Mouse (Mus musculus) hindbrain, embryonic 14.5 days (tissue): Measurements from ENCODE around the gene Ccnl1. TPM values are rescaled to one million over a fixed set of nuclear protein-coding genes. Genes with fewer than 3 reads are reported as not detected.
A peak's percentile ranks its signal among the peaks of the same experiment; 100 is the strongest.

Source experiments
- ATAC-seq: fragments of 200-750 bp; cut with Nextera tagmentation; 2 replicates; pipeline ENCODE4 v1.8.0; 2017; ENCODE audit warnings: moderate number of reproducible peaks, mild to moderate bottlenecking, moderate TSS enrichment, moderate library complexity; ENCODE audit not compliant: low FRiP score
- DNase-seq: peaks from one replicate; pipeline ENCODE4 v3.0.0-alpha.2; 2015; ENCODE audit warnings: low spot score
- H3K27ac ChIP-seq: fragments of 300-500 bp; sonication (generic); 2 replicates; pipeline ENCODE4 v1.5.1; 2014; ENCODE audit warnings: mild to moderate bottlenecking, moderate library complexity
- H3K27me3 ChIP-seq: fragments of 300-500 bp; sonication (generic); 2 replicates; pipeline ENCODE4 v1.6.1; 2014; ENCODE audit warnings: mild to moderate bottlenecking, low read length, mixed read lengths; ENCODE audit not compliant: control insufficient read depth, insufficient read depth
- H3K36me3 ChIP-seq: fragments of 300-500 bp; sonication (generic); replicated peaks from 2 replicates; pipeline ENCODE4 v1.6.1; 2014; ENCODE audit not compliant: control insufficient read depth, insufficient read depth
- H3K4me1 ChIP-seq: fragments of 300-500 bp; sonication (generic); replicated peaks from 2 replicates; pipeline ENCODE4 v1.6.1; 2014; ENCODE audit warnings: antibody characterized with exemption, low read length, mixed read lengths; ENCODE audit not compliant: control insufficient read depth, insufficient read depth
- H3K4me2 ChIP-seq: fragments of 300-500 bp; sonication (generic); replicated peaks from 2 replicates; pipeline ENCODE4 v1.6.1; 2014; ENCODE audit warnings: mild to moderate bottlenecking, moderate library complexity
- H3K4me3 ChIP-seq: fragments of 300-500 bp; sonication (generic); replicated peaks from 2 replicates; pipeline ENCODE4 v1.5.1; 2014; ENCODE audit warnings: mild to moderate bottlenecking, low read length
- H3K9ac ChIP-seq: fragments of 300-500 bp; sonication (generic); 2 replicates; pipeline ENCODE4 v1.6.1; 2014
- H3K9me3 ChIP-seq: fragments of 300-500 bp; sonication (generic); 2 replicates; pipeline ENCODE4 v1.6.1; 2016; ENCODE audit warnings: low read length; ENCODE audit not compliant: control insufficient read depth
- WGBS: fragments of 180-500 bp; shearing (Covaris S2); extraction: QIAGEN DNeasy Blood & Tissue Kit; methylation state at CpG from one replicate; pipeline ENCODE4 v1.1.7; 2014; 5-methylcytosine and 5-hydroxymethylcytosine counted together
- polyA plus RNA-seq: library from polyadenylated mRNA; unstranded; fragments of >200 nt; fragmentation: Nextera tagmentation; extraction: Ambion mirVana; gene quantifications from 2 replicates; pipeline ENCODE4 v1.2.1, GENCODE M21; 2014

The Ccnl1 gene
- polyA plus RNA-seq, 1 experiment from 2014 or later: 73.5 TPM

- DNase-seq (no peak), ATAC-seq (no peak)
- Histone ChIP-seq H3K9ac (no peak overlapping the region), H3K27ac (no peak overlapping the region), H3K4me3 (no peak overlapping the region), H3K9me3 (no peaks in the 10 kb centered on the region), H3K4me2 (no peak overlapping the region), H3K4me1 (no peaks in the 10 kb centered on the region), H3K36me3 (no peaks in the 10 kb centered on the region), H3K27me3 (no peaks in the 10 kb centered on the region)
- WGBS: 84% methylated on average over 8 of the region's 8 CpGs
These were observed 30.9 kb upstream of the Ccnl1 start for GRCm38 (mm10) chr3:65988711-65989495.

GRCm38 (mm10) chr3:65976296-65976695 lies 18.2 kb upstream of the Ccnl1 start:
- Histone ChIP-seq H3K36me3 (no peaks in the 10 kb centered on the region), H3K9ac (no peak overlapping the region), H3K27ac (0 out of 2 replicates have a peak overlapping the region, but pooled peaks have one; percentile 98), H3K4me2 (no peak overlapping the region), H3K4me3 (no peak overlapping the region), H3K27me3 (no peaks in the 10 kb centered on the region), H3K9me3 (no peaks in the 10 kb centered on the region), H3K4me1 (peaks cover 7% of the 10 kb centered on the region; the same call in 1 of the 2 replicates)
- ATAC-seq (no peak), DNase-seq (no peak)
- WGBS: 54% methylated on average over 3 of the region's 3 CpGs

GRCm38 (mm10) chr3:65975317-65975716 lies 17.3 kb upstream of the Ccnl1 start:
- H3K9ac ChIP-seq: peak overlapping the region; percentile 75
- peak overlapping the region; percentile 98 for H3K27ac ChIP-seq
- ATAC-seq: no peak
- 1% methylated on average over 5 of the region's 5 CpGs for WGBS
- H3K4me3 ChIP-seq: peak overlapping the region; percentile 58
- peaks cover 7% of the 10 kb centered on the region; the same call in 1 of the 2 replicates for H3K4me1 ChIP-seq
- peak; percentile 64 for DNase-seq
- peak overlapping the region; percentile 81 for H3K4me2 ChIP-seq
- H3K9me3 ChIP-seq: no peaks in the 10 kb centered on the region
- H3K27me3 ChIP-seq: no peaks in the 10 kb centered on the region
- no peaks in the 10 kb centered on the region for H3K36me3 ChIP-seq

- Histone ChIP-seq H3K4me1 (peaks cover 7% of the 10 kb centered on the region; the same call in 1 of the 2 replicates), H3K4me3 (peak overlapping the region; percentile 58), H3K27me3 (no peaks in the 10 kb centered on the region), H3K36me3 (no peaks in the 10 kb centered on the region), H3K9ac (peak overlapping the region; percentile 75), H3K27ac (peak overlapping the region; percentile 98), H3K4me2 (peak overlapping the region; percentile 81), H3K9me3 (no peaks in the 10 kb centered on the region)
- ATAC-seq (peak; percentile 97), DNase-seq (peak; percentile 98)
- WGBS: under 1% methylated on average over 43 of the region's 43 CpGs
These were observed 16.4 kb upstream of the Ccnl1 start for GRCm38 (mm10) chr3:65974232-65975058.

- H3K9me3 ChIP-seq: no peaks in the 10 kb centered on the region
- peaks cover 7% of the 10 kb centered on the region; the same call in 1 of the 2 replicates for H3K4me1 ChIP-seq
- no peaks in the 10 kb centered on the region for H3K36me3 ChIP-seq
- peak overlapping the region; percentile 81 for H3K4me2 ChIP-seq
- DNase-seq (no peak), ATAC-seq (no peak)
- peak overlapping the region; percentile 75 for H3K9ac ChIP-seq
- H3K27me3 ChIP-seq: no peaks in the 10 kb centered on the region
- 52% methylated on average over 8 of the region's 8 CpGs for WGBS
- peak overlapping the region; percentile 98 for H3K27ac ChIP-seq
- H3K4me3 ChIP-seq: peak overlapping the region; percentile 58
These were observed 15.6 kb upstream of the Ccnl1 start for GRCm38 (mm10) chr3:65973501-65974231.

- Histone ChIP-seq H3K4me2 (no peak overlapping the region), H3K36me3 (no peaks in the 10 kb centered on the region), H3K27me3 (no peaks in the 10 kb centered on the region), H3K4me1 (no peaks in the 10 kb centered on the region; the same call in 1 of the 2 replicates), H3K4me3 (no peak overlapping the region), H3K27ac (no peak overlapping the region), H3K9ac (no peak overlapping the region), H3K9me3 (no peaks in the 10 kb centered on the region)
- DNase-seq (no peak), ATAC-seq (no peak)
- 94% methylated on average over 3 of the region's 3 CpGs for WGBS
These were observed 11.1 kb upstream of the Ccnl1 start for GRCm38 (mm10) chr3:65969196-65969595.

- H3K4me1 ChIP-seq: no peaks in the 10 kb centered on the region
- H3K27ac ChIP-seq: no peak overlapping the region
- DNase-seq (no peak), ATAC-seq (no peak)
- no peak overlapping the region for H3K9ac ChIP-seq
- WGBS: 94% methylated on average over 1 of the region's 1 CpGs
- no peaks in the 10 kb centered on the region for H3K36me3 ChIP-seq
- H3K4me2 ChIP-seq: no peak overlapping the region
- H3K27me3 ChIP-seq: no peaks in the 10 kb centered on the region
- H3K4me3 ChIP-seq: no peak overlapping the region
- H3K9me3 ChIP-seq: no peaks in the 10 kb centered on the region
These were observed 8.3 kb upstream of the Ccnl1 start for GRCm38 (mm10) chr3:65966360-65966759.

GRCm38 (mm10) chr3:65962270-65962930 lies 4.4 kb upstream of the Ccnl1 start:
- H3K4me1 ChIP-seq: 0 out of 2 replicates have a peak, but pooled peaks cover 4% of the 10 kb centered on the region
- WGBS: 88% methylated on average over 4 of the region's 4 CpGs
- no peak for ATAC-seq
- no peaks in the 10 kb centered on the region for H3K27me3 ChIP-seq
- no peak overlapping the region for H3K4me2 ChIP-seq
- no peaks in the 10 kb centered on the region for H3K9me3 ChIP-seq
- H3K4me3 ChIP-seq: no peak overlapping the region
- H3K36me3 ChIP-seq: no peaks in the 10 kb centered on the region
- H3K27ac ChIP-seq: no peak overlapping the region
- DNase-seq: no peak
- H3K9ac ChIP-seq: no peak overlapping the region
